Mouse (Mus musculus) liver, embryonic 14.5 days (tissue): ENCODE measurements at regions not wholly inside any gene's neighbourhood (a gene's known extent, or its start where the extent isn't known, plus 50 kb on each side); places are given as distances from the start of the nearest gene placed in this dataset.

Experiments used
- ATAC-seq: fragments of 200-750 bp; cut with Nextera tagmentation; 2 replicates; pipeline ENCODE4 v1.8.0; 2017; ENCODE audit warnings: moderate number of reproducible peaks, mild to moderate bottlenecking, moderate library complexity; ENCODE audit not compliant: insufficient read depth
- DNase-seq, 3 experiments: peaks; one replicate each; pipeline ENCODE4 v3.0.0-alpha.2; 2012 to 2013; ENCODE audit warnings: low read depth in 3 of 3, low spot score in 3 of 3
- H3K27ac ChIP-seq: fragments of 300-500 bp; sonication (generic); 2 replicates; pipeline ENCODE4 v1.5.1; 2014; ENCODE audit warnings: moderate library complexity, mild to moderate bottlenecking, control low read depth, inconsistent platforms
- H3K27me3 ChIP-seq: fragments of 300-500 bp; sonication (generic); 2 replicates; pipeline ENCODE4 v1.6.1; 2014; ENCODE audit warnings: mild to moderate bottlenecking, low read length, moderate library complexity; ENCODE audit not compliant: control insufficient read depth, insufficient read depth
- H3K36me3 ChIP-seq: fragments of 300-500 bp; sonication (generic); replicated peaks from 2 replicates; pipeline ENCODE4 v1.6.1; 2014; ENCODE audit warnings: low read depth; ENCODE audit not compliant: control insufficient read depth, insufficient read depth
- H3K4me1 ChIP-seq, 2 experiments: fragments of 200-500 bp in 1 of 2; fragments of 300-500 bp in 1 of 2; sonication (generic) in 1 of 2; replicated peaks; 2 replicates each; pipeline ENCODE4 v1.6.1; 2012 to 2014; ENCODE audit warnings: antibody characterized with exemption in 1 of 2, inconsistent platforms in 1 of 2, low read length in 1 of 2; ENCODE audit not compliant: control insufficient read depth in 2 of 2, insufficient read depth in 2 of 2
- H3K4me2 ChIP-seq: fragments of 300-500 bp; sonication (generic); 2 replicates; pipeline ENCODE4 v1.6.1; 2014; ENCODE audit warnings: low read depth, mild to moderate bottlenecking, control low read depth, moderate library complexity
- H3K4me3 ChIP-seq, 2 experiments: fragments of 200-500 bp in 1 of 2; fragments of 300-500 bp in 1 of 2; sonication (generic) in 1 of 2; 2 replicates each; pipeline ENCODE4 v1.5.1; 2012 to 2014; ENCODE audit warnings: low read depth in 2 of 2, low read length in 2 of 2, mild to moderate bottlenecking in 2 of 2, control low read depth in 1 of 2, inconsistent platforms in 1 of 2, moderate library complexity in 1 of 2; ENCODE audit not compliant: insufficient read depth in 1 of 2
- H3K9ac ChIP-seq: fragments of 300-500 bp; sonication (generic); replicated peaks from 2 replicates; pipeline ENCODE4 v1.6.1; 2014; ENCODE audit warnings: mild to moderate bottlenecking, control low read depth, moderate library complexity
- H3K9me3 ChIP-seq: fragments of 300-500 bp; sonication (generic); 2 replicates; pipeline ENCODE4 v1.6.1; 2016; ENCODE audit warnings: low read length, mixed read lengths; ENCODE audit not compliant: control insufficient read depth
- CTCF ChIP-seq: IDR thresholded peaks from 2 replicates; pipeline ENCODE4 v1.5.1; 2016; ENCODE audit warnings: antibody characterized with exemption, low read depth, control low read depth
- EP300 ChIP-seq: IDR thresholded peaks from 2 replicates; pipeline ENCODE4 v1.6.1; 2016; ENCODE audit warnings: antibody characterized with exemption, low read depth
- WGBS: fragments of 180-500 bp; shearing (Covaris S2); extraction: QIAGEN DNeasy Blood & Tissue Kit; methylation state at CpG from one replicate; pipeline ENCODE4 v1.1.7; 2014; ENCODE audit not compliant: insufficient replicate concordance; 5-methylcytosine and 5-hydroxymethylcytosine counted together

DNA sequence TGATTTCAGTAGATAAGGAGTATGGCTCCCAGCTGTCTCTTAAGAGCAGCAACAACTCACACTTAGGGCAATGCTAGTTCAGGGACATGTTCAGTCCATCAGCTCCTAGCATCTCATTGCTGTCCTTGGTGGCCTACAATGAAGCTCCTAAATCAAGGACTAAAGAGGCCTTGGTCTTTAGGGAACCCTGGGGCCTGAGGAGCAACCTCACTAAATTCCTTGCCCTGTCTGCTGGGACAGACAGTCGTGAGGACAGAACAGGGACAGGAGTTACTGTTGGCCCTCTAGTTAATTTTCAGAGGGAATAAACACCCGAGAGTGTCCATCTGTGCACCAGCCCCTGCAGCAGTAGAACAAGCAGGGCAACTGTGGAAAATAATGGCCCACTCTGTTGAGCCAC lies 514.6 kb upstream of the Tnp1 start:
- H3K36me3 ChIP-seq, result no peaks in the 10 kb centered on the region
- no peak overlapping the region for H3K4me2 ChIP-seq
- H3K9ac ChIP-seq, result no peak overlapping the region
- H3K27ac ChIP-seq, result no peak overlapping the region
- no peaks in the 10 kb centered on the region for H3K9me3 ChIP-seq
- DNase-seq, result no peak
- no peak overlapping the region for H3K4me3 ChIP-seq
- TF ChIP-seq EP300 (no peak), CTCF (no peak)
- no peaks in the 10 kb centered on the region for H3K27me3 ChIP-seq
- WGBS, result 30% methylated on average over 2 of the region's 2 CpGs
- ATAC-seq, result no peak
- no peaks in the 10 kb centered on the region for H3K4me1 ChIP-seq

DNA sequence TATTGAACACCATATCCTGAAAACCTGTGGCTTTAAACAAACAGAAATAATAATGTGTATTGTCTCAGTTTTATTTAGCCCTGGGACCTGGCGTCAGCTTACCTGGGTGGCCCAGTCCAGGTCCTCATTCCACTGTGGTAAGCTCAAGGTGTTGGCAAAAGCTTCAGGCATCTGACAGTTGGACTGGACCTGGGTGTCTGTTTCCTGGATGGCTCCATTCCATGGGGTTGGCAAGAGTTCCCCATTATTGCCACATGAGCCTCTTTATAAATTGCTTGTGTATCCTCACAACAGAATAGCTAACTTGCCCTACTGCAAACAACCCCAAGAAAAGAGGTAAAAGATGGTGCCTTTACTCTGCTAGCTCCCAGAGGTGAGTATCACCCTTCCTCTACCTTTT lies 512.9 kb upstream of the Tnp1 start:
- TF ChIP-seq CTCF, result no peak
- TF ChIP-seq EP300, result no peak
- Histone ChIP-seq H3K9ac (no peak overlapping the region), H3K9me3 (no peaks in the 10 kb centered on the region), H3K4me1 (no peaks in the 10 kb centered on the region), H3K4me3 (no peak overlapping the region), H3K27ac (no peak overlapping the region), H3K4me2 (no peak overlapping the region), H3K27me3 (no peaks in the 10 kb centered on the region), H3K36me3 (no peaks in the 10 kb centered on the region)
- DNase-seq (no peak), ATAC-seq (no peak)
- 39% methylated on average over 1 of the region's 1 CpGs for WGBS

DNA sequence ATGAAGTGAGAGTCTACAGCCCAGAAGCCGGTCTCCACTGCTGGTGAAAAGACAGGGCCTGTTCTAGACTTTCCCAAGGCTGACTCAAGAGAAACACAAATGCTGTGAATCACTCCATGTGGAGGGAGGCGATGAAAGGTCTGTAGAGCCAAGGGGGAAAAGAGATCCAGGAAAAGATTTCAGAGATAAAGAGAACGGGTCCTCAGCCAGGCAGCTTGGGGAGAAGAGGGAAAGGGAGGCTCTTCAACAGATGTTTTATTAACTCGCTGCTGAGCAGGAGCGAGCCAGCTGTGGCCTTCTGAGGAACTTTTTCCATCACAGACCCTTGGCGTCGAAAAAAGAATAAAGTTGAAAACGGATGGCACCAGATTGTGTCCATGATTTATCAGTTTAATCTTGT lies 500.7 kb upstream of the Tnp1 start:
- H3K4me2 ChIP-seq, result no peak overlapping the region
- TF ChIP-seq EP300 (no peak), CTCF (no peak)
- no peak overlapping the region for H3K4me3 ChIP-seq
- no peak overlapping the region for H3K27ac ChIP-seq
- ATAC-seq (no peak), DNase-seq (no peak)
- no peaks in the 10 kb centered on the region for H3K27me3 ChIP-seq
- no peak overlapping the region for H3K9ac ChIP-seq
- H3K36me3 ChIP-seq, result no peaks in the 10 kb centered on the region
- no peaks in the 10 kb centered on the region for H3K9me3 ChIP-seq
- H3K4me1 ChIP-seq, result no peaks in the 10 kb centered on the region
- WGBS, result 65% methylated on average over 8 of the region's 8 CpGs

DNA sequence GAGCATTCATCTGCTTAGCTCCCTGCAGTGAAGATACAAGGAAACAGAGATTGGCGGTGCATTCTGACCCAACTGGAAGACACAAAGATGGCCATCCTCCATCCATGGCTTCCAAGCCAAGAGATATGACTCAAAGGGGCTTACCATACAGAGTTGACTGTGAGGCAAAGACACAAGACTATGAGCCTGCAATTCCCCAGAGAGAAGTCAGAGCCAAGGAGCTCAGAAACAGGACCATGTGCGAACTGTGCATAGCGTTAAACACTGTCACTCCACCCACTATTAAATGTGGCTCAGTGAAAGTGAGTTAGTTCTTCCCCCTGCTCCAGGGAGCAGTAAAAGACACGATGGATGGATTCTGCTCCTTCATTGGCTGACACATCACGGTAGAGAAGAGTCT lies 500.1 kb upstream of the Tnp1 start:
- TF ChIP-seq EP300 (no peak), CTCF (no peak)
- Histone ChIP-seq H3K36me3 (no peaks in the 10 kb centered on the region), H3K4me1 (no peaks in the 10 kb centered on the region), H3K4me2 (no peak overlapping the region), H3K9me3 (no peaks in the 10 kb centered on the region), H3K27ac (no peak overlapping the region), H3K9ac (no peak overlapping the region), H3K4me3 (no peak overlapping the region), H3K27me3 (no peaks in the 10 kb centered on the region)
- ATAC-seq (no peak), DNase-seq (no peak)
- 63% methylated on average over 5 of the region's 5 CpGs for WGBS

DNA sequence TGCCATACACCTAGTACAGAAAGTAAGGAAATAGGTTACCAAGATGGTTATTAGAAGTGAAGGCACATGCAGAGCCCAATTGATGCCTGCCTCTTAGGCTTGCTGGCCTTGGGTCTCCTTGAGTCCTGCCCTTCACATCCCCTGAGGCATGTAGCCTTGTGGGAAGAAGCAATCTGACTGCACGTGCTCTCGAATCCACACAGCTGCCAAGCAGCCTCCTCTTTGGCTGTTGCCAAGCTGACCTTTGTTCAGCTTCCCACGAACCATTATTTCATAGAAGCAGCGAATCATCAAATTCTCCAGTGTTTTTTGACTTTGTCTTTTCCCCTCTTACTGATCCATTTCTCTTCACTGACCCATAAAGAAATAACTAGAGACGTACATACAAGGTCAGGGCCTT lies 498.1 kb upstream of the Tnp1 start:
- H3K9ac ChIP-seq, result no peak overlapping the region
- TF ChIP-seq EP300 (no peak), CTCF (no peak)
- H3K4me1 ChIP-seq, result no peaks in the 10 kb centered on the region
- no peaks in the 10 kb centered on the region for H3K36me3 ChIP-seq
- DNase-seq (no peak), ATAC-seq (no peak)
- 51% methylated on average over 5 of the region's 5 CpGs for WGBS
- no peak overlapping the region for H3K4me2 ChIP-seq
- H3K4me3 ChIP-seq, result no peak overlapping the region
- H3K27me3 ChIP-seq, result no peaks in the 10 kb centered on the region
- no peak overlapping the region for H3K27ac ChIP-seq
- no peaks in the 10 kb centered on the region for H3K9me3 ChIP-seq

DNA sequence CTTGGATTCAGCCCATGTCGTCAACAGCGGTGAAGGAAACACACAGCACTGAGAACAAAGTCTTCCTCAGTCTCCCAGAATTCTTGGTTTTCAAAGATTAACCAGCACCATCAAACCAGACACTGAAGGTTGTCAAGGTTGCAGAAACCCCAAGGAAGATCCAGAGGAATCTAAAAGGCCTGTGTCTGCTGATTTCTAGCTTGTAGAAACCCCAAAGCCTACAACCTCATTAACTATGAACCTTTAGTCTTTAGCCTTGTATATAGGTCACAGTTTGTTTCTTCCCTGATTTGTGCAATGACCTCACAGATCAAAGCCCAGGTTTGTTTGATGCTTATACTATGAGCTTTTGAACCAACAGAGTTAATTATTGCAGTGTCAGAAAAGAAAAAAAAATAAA lies 497.1 kb upstream of the Tnp1 start:
- TF ChIP-seq EP300 (no peak), CTCF (no peak)
- DNase-seq (no peak), ATAC-seq (no peak)
- Histone ChIP-seq H3K4me3 (no peak overlapping the region), H3K4me1 (no peaks in the 10 kb centered on the region), H3K27me3 (no peaks in the 10 kb centered on the region), H3K9me3 (no peaks in the 10 kb centered on the region), H3K9ac (no peak overlapping the region), H3K4me2 (no peak overlapping the region), H3K36me3 (no peaks in the 10 kb centered on the region), H3K27ac (no peak overlapping the region)
- WGBS, result 69% methylated on average over 2 of the region's 2 CpGs
